Mouse (Mus musculus) right cerebral cortex, postnatal 25 days (tissue): Measurements from ENCODE around the gene Ubap1l.

Experiments used
- DNase-seq: peaks from one replicate; pipeline ENCODE4 v3.0.0; 2022

The Ubap1l gene

DNA sequence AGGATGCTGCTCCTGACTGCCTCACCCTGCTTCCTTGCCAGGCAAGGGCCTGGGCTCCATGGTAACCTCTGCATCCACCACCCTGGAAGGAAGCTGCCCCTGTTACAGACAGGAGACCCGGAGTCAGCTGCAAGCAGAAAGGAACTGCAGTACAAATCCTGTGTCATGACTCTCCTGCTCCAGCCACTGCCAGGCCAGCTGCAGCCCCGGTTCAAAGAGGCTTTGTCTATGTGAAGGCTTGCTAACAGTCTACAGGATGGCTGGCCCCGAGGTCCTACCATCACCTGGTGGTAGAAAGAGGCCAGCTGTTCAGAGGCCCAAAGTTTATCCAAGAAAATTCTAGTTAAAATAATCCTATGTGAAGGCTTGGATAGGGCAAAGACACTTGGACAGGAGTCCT lies 50.5 kb downstream of the Ubap1l start:
- no peak for DNase-seq

DNA sequence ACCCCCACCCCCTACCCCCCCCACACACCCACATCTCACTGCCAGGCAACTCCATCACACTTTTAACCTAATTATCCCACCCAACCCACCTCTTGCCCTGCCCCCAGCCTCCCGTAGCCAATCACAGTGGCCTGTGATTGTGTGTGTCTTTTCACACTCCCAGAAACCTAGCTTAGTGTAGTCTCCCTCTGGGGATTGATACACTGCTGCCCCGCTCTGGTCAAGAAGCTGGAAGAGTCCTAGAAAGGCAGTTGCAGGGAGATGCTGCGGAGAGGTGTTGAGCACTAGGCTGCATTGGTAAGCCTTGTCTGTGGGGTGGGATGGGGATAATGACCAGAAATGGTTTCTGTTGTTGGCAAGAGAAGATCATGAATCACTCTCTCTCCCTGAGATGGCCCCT lies 56.9 kb downstream of the Ubap1l start:
- no peak for DNase-seq

DNA sequence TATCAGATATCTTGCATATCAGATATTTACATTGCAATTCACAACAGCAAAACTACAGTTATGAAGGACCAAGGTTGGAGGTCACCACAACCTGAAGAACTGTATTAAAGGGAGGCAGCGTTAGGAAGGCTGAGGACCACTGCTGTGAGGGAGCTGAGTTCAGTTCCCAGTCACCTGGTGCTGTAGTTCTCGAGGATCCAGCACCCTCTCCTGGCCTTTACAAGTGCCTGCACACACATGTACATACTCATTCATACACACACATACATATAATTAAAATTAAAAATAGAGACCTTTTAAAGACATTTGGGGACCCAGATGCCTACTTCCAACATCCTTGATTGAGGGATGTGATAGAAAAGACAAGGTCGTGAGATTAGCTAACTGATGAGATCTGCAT lies 58.8 kb downstream of the Ubap1l start:
- DNase-seq, result no peak

DNA sequence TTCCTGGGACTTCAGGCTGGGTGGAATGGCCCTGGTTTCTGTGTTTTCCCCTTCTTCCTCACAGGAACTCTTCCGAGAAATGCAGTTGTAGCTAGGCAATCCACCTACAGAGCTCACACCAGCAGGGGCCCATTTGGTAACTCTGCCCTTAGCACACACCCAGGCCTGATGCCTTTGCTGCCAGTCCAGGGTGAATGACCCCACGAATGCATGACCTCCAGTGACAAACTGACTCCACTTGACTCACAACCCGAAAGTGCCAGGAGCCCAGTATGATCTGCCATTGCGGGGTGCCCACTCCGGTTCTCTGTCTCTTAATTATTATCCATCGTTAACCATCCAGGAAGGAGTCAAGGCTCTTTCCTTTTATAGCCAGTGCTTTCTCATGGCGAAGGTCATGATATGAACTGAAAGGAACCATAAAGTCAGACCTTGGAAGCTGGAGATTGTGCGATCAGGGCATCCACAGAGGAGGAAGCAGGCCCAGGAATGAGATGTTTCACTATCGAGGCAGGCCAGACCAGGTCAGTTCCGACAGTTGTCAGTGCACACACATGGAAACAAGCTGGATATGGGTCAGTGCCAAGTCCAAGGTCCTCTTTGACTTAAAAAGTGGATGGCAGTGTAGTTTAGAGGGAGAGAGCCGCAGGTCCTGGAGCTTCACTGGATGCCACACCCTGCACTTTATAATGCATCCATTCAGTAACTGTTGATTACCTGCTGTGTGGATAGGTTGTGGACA lies 62.1 kb downstream of the Ubap1l start, which contains the start of gene Slc51b:
TSS of gene Slc51b (minus strand) at position 196 of the 742 bp plus-strand sequence.
- no peak for DNase-seq

DNA sequence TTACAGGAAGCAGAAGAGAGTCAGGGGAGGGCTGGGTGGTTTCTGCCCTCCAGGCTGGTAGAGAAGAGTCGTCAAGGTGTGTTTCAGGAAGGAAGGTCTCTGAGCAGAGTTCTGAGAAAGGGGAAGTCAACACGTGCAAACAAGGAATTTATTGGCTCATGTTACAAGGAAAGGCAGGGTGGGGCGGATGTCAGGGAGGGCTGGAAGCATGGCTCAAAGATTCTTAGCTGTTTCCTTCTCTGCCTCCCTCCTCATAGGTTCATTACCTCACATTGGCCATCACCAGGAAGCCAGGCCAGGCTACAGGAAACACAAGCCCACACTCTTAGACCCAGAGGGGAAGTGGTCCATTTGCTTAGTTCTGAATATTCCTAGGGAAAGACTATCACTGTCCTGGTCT lies 63.6 kb downstream of the Ubap1l start:
- DNase-seq, result no peak

DNA sequence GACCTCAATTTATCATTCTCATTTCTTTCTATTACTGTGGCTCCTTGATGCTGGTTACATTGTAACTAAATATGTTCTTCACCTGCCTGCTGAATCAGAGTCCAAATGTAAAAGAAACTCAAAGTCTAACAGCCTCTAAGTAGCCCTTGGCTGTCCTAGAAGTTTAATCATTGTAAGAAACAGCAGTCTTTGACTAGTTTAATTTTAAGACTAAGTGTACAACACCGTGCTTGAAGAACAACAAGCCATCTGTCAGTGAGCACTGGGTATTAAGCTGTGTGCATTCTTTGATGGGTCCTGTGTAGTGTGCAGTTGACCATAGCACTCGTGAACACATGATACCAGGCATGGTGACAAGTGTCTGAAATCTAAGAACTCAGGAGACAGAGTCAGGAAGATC lies 66.7 kb downstream of the Ubap1l start:
- no peak for DNase-seq

DNA sequence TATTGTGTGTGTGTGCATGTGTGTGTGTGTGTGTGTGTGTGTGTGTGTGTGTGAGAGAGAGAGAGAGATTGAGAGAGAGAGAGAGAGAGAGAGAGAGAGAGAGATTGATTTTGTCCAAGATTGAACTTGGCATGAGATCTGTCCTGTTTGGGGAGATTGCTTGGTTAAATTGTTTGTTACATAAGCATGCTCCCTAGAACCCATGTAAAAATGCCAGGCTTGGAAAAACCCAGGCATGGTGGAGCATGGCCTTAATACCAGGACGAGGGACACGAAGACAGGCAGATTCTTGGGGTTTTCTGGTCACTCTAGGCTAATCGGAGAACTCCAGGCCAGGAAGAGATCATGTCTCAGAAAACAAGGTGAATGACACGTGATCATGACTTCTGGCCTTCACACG lies 67.2 kb downstream of the Ubap1l start:
- DNase-seq, result no peak
